Mouse (Mus musculus) testis, adult 2 months (tissue): ENCODE data around the gene Ccnb3.

Experiments
- CTCF ChIP-seq: fragments of 200-500 bp; IDR thresholded peaks from 2 replicates; pipeline ENCODE4 v1.5.1; 2012; ENCODE audit warnings: low read depth, mild to moderate bottlenecking, inconsistent platforms, low read length, moderate library complexity; ENCODE audit not compliant: control insufficient read depth, insufficient read depth, insufficient replicate concordance
- POLR2A ChIP-seq: fragments of 200-500 bp; IDR thresholded peaks from 2 replicates; pipeline ENCODE4 v1.6.1; 2012; ENCODE audit warnings: low read depth, mild to moderate bottlenecking, inconsistent platforms, low read length, moderate library complexity; ENCODE audit not compliant: control insufficient read depth

- TF ChIP-seq CTCF (no peak), POLR2A (no peak)
These were observed 16.2 kb upstream of the Ccnb3 start for GRCm38 (mm10) chrX:7057634-7058033.
